Mouse (Mus musculus) forebrain, embryonic 14.5 days (tissue): ENCODE results near the gene Prkd2. TPM values are rescaled to one million over a fixed set of nuclear protein-coding genes. Genes with fewer than 3 reads are reported as not detected.
A peak's percentile ranks its signal among the peaks of the same experiment; 100 is the strongest.

Source experiments
- ATAC-seq: fragments of 200-750 bp; cut with Nextera tagmentation; 2 replicates; pipeline ENCODE4 v1.8.0; 2017; ENCODE audit warnings: mild to moderate bottlenecking, moderate library complexity
- DNase-seq: peaks from one replicate; pipeline ENCODE4 v3.0.0-alpha.2; 2015; ENCODE audit warnings: low spot score
- H3K27ac ChIP-seq: fragments of 300-500 bp; sonication (generic); 2 replicates; pipeline ENCODE4 v1.5.1; 2014; ENCODE audit warnings: low read depth, mild to moderate bottlenecking, control low read depth, low read length, moderate library complexity
- H3K27me3 ChIP-seq: fragments of 300-500 bp; sonication (generic); replicated peaks from 2 replicates; pipeline ENCODE4 v1.6.1; 2014; ENCODE audit warnings: low read length, control low read depth, mixed read lengths; ENCODE audit not compliant: control insufficient read depth, insufficient read depth
- H3K36me3 ChIP-seq: fragments of 300-500 bp; sonication (generic); 2 replicates; pipeline ENCODE4 v1.6.1; 2014; ENCODE audit warnings: low read length, control low read depth; ENCODE audit not compliant: control insufficient read depth, insufficient read depth
- H3K4me1 ChIP-seq: fragments of 300-500 bp; sonication (generic); 2 replicates; pipeline ENCODE4 v1.6.1; 2014; ENCODE audit warnings: antibody characterized with exemption, low read length, control low read depth; ENCODE audit not compliant: control insufficient read depth, insufficient read depth
- H3K4me2 ChIP-seq: fragments of 300-500 bp; sonication (generic); 2 replicates; pipeline ENCODE4 v1.6.1; 2014; ENCODE audit warnings: mild to moderate bottlenecking, control low read depth, low read length
- H3K4me3 ChIP-seq: fragments of 300-500 bp; sonication (generic); 2 replicates; pipeline ENCODE4 v1.5.1; 2014; ENCODE audit warnings: low read depth, low read length, control low read depth
- H3K9ac ChIP-seq: fragments of 300-500 bp; sonication (generic); 2 replicates; pipeline ENCODE4 v1.6.1; 2014; ENCODE audit warnings: mild to moderate bottlenecking, low read length, control low read depth, moderate library complexity
- H3K9me3 ChIP-seq: fragments of 300-500 bp; sonication (generic); replicated peaks from 2 replicates; pipeline ENCODE4 v1.6.1; 2016; ENCODE audit warnings: low read length, control low read depth, mixed read lengths; ENCODE audit not compliant: control insufficient read depth
- WGBS: fragments of 180-500 bp; shearing (Covaris S2); extraction: QIAGEN DNeasy Blood & Tissue Kit; methylation state at CpG from one replicate; pipeline ENCODE4 v1.1.7; 2014; 5-methylcytosine and 5-hydroxymethylcytosine counted together
- polyA plus RNA-seq: library from polyadenylated mRNA; unstranded; fragments of >200 nt; fragmentation: Nextera tagmentation; extraction: Ambion mirVana; gene quantifications from 2 replicates; pipeline ENCODE4 v1.2.1, GENCODE M21; 2014

Gene Prkd2
- polyA plus RNA-seq, 1 experiment from 2014 or later, result 4.5 TPM

GRCm38 (mm10) chr7:16820271-16820763, 22.4 kb upstream of the Prkd2 start:
- Histone ChIP-seq H3K4me1 (peaks cover 31% of the 10 kb centered on the region), H3K36me3 (peaks cover 28% of the 10 kb centered on the region), H3K9ac (no peak overlapping the region), H3K4me2 (no peak overlapping the region), H3K9me3 (no peaks in the 10 kb centered on the region), H3K27ac (no peak overlapping the region), H3K27me3 (no peaks in the 10 kb centered on the region), H3K4me3 (no peak overlapping the region)
- ATAC-seq (no peak), DNase-seq (no peak)
- 84% methylated on average over 5 of the region's 5 CpGs for WGBS

DNA sequence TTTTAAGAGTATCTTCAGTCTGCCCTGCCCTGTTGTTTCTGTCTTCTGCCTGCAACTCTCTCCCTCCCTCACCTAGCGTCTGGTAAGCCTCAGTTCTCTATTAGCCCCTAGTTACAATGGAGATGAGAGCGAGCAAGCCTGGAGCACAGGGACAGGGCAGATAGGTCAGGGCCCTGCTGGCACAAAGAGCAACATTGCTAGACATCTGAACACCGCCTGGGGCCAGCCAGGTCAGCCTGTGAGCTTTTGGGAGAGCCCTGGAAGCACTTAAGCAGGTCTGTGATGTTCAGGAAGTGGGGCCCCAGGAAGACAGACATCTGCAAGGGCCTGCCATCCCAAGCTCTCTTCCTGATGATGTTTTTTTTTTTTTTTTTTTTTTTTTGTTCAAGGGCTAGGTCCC, 21.6 kb upstream of the Prkd2 start:
- WGBS, result 58% methylated on average over 3 of the region's 3 CpGs
- Histone ChIP-seq H3K9ac (no peak overlapping the region), H3K4me3 (no peak overlapping the region), H3K4me1 (peaks cover 27% of the 10 kb centered on the region), H3K27ac (0 out of 2 replicates have a peak overlapping the region, but pooled peaks have one; percentile 9), H3K9me3 (no peaks in the 10 kb centered on the region), H3K4me2 (no peak overlapping the region), H3K36me3 (peaks cover 36% of the 10 kb centered on the region), H3K27me3 (no peaks in the 10 kb centered on the region)
- ATAC-seq, result no peak
- no peak for DNase-seq

DNA sequence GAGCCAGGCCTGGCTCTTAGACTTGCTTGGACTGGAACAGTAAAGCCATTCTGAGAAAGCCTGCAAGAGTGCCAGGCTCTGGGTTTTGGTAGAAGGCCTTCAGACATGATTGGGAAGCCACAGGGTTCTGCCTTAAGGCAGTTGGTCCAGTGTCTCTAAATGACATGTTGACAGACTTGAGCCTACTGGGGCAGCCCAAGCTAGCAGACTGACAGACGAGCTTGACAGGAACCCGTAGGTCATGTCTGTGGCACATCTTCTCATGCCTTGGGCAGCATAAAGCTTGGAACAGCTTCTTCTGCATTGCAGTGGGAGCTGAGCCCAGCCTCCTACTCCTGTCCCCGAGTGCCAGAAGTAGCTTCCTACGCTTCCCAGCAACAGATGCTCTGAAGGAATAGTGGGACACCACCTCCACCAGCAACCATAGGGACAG, 21.0 kb upstream of the Prkd2 start:
- no peak overlapping the region for H3K4me2 ChIP-seq
- H3K4me3 ChIP-seq, result no peak overlapping the region
- WGBS, result 84% methylated on average over 4 of the region's 4 CpGs
- H3K27me3 ChIP-seq, result no peaks in the 10 kb centered on the region
- ATAC-seq (no peak), DNase-seq (no peak)
- H3K9ac ChIP-seq, result no peak overlapping the region
- H3K9me3 ChIP-seq, result no peaks in the 10 kb centered on the region
- H3K27ac ChIP-seq, result no peak overlapping the region
- H3K4me1 ChIP-seq, result peaks cover 27% of the 10 kb centered on the region
- H3K36me3 ChIP-seq, result peaks cover 42% of the 10 kb centered on the region

DNA sequence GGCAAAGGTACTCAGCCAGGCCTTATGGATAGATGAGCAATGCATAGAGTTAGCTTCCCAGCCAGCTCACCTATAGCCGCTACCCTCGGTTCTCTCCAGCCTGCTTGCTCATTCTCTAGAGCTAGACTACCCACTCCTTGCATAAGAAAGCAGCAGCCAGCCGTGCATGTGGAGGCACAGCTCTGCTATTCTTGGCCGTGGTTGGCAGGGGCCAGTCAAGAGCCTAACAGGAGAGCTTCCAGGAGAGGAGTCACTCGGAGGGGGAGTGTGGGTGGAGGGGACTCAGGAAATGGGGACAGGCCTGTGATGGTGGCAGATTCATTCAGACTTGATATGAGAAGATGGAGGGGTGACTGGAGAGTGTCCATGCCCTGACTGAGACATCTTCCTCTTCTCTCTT, 19.0 kb upstream of the Prkd2 start:
- Histone ChIP-seq H3K9me3 (no peaks in the 10 kb centered on the region), H3K27me3 (no peaks in the 10 kb centered on the region), H3K9ac (no peak overlapping the region), H3K36me3 (peaks cover 63% of the 10 kb centered on the region), H3K4me3 (no peak overlapping the region), H3K4me1 (peaks cover 10% of the 10 kb centered on the region), H3K27ac (no peak overlapping the region), H3K4me2 (no peak overlapping the region)
- no peak for DNase-seq
- 74% methylated on average over 5 of the region's 5 CpGs for WGBS
- no peak for ATAC-seq

DNA sequence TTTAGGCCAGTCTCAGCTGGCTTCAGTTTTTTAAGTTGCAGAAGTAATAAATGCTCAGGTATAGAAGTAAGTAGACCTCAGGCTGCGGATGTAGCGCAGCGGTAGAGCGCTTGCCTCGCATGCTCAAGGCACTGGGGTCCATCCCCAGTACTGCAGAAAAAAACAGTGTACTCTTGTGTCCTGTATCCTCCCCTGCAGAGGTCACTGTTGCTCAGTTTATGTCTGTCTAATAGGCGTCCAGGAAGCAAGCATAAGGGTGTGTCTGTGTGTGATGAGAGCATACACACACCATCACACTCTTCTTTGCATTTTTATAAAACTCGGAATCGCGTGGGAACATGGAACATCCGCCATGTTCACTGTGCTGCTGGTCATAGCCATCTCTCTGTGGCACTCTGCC, 16.9 kb upstream of the Prkd2 start:
- WGBS, result 76% methylated on average over 10 of the region's 10 CpGs
- no peak for DNase-seq
- Histone ChIP-seq H3K9me3 (no peaks in the 10 kb centered on the region), H3K4me3 (no peak overlapping the region), H3K27me3 (no peaks in the 10 kb centered on the region), H3K4me1 (0 out of 2 replicates have a peak, but pooled peaks cover 3% of the 10 kb centered on the region), H3K9ac (no peak overlapping the region), H3K27ac (no peak overlapping the region), H3K36me3 (peaks cover 83% of the 10 kb centered on the region), H3K4me2 (no peak overlapping the region)
- no peak for ATAC-seq

DNA sequence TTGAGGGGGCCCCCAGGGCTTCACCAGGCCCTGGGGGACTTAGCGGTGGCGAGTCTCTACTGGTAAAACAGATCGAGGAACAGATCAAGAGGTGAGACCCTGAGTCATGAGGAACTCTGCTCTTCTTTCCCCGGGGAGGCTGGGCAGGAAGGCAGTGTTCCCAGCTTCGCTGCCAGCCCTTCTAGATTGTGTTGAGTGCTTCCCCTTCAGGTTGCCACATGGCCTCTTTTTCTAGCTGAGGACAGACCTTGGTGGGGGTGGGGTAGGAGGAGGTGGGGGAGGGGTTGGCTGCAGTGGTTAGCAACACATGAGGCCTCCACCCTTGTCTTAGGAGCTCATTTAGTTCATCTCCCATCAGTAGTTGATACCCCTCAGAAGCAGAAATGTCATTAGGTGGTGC, 16.1 kb upstream of the Prkd2 start:
- no peak overlapping the region for H3K4me3 ChIP-seq
- WGBS, result 95% methylated on average over 5 of the region's 5 CpGs
- no peak overlapping the region for H3K27ac ChIP-seq
- no peaks in the 10 kb centered on the region for H3K27me3 ChIP-seq
- no peak overlapping the region for H3K9ac ChIP-seq
- H3K4me1 ChIP-seq, result no peaks in the 10 kb centered on the region
- peaks cover 91% of the 10 kb centered on the region for H3K36me3 ChIP-seq
- ATAC-seq (no peak), DNase-seq (no peak)
- no peaks in the 10 kb centered on the region for H3K9me3 ChIP-seq
- H3K4me2 ChIP-seq, result no peak overlapping the region

DNA sequence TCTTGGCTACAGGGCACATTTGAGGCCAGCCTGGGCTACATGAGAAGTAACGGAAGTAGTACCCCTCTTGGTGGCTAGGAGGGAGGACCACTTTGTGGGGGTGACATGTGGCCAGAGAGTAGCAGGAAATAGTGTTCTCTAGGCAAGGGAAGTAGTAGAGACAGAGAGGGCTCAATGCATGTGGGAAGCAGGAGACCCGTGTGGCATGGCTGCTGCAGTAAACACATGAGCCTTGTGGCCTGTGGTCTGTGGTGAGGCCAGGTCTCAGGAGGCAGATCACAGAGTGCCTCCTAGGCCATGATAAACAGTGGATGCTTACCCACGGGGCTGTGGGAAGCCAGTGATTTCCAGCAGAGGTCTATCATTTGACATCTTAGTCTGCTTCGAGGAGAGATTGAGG, 15.4 kb upstream of the Prkd2 start:
- Histone ChIP-seq H3K27me3 (no peaks in the 10 kb centered on the region), H3K4me1 (no peaks in the 10 kb centered on the region), H3K27ac (no peak overlapping the region), H3K4me3 (no peak overlapping the region), H3K9me3 (no peaks in the 10 kb centered on the region), H3K36me3 (peaks cover 98% of the 10 kb centered on the region), H3K9ac (no peak overlapping the region), H3K4me2 (no peak overlapping the region)
- no peak for ATAC-seq
- WGBS, result 87% methylated on average over 4 of the region's 4 CpGs
- DNase-seq, result no peak

DNA sequence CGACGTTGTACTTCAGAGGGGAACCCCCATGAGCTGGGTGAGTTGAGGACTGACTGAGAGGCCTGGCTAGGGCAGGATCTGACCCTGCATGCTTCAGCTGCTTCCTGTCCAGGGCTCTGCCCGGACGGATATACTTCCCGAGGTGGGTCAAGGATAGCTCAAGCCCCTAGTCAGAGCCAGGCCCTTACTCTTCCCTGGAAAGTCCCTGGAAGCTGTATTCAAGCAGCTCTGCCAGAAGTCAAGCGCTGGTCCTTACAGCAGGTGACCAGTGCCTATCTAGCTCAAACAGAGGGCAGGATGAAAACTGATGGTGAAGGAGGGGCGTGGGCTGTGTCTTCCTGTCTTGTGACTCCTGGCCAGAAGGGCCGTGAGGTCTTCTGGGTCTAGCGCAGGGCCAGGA, 12.3 kb upstream of the Prkd2 start:
- Histone ChIP-seq H3K27me3 (no peaks in the 10 kb centered on the region), H3K9ac (no peak overlapping the region), H3K4me2 (no peak overlapping the region), H3K36me3 (peaks cover 100% of the 10 kb centered on the region), H3K4me3 (no peak overlapping the region), H3K27ac (no peak overlapping the region), H3K4me1 (no peaks in the 10 kb centered on the region), H3K9me3 (no peaks in the 10 kb centered on the region)
- 92% methylated on average over 9 of the region's 9 CpGs for WGBS
- no peak for ATAC-seq
- DNase-seq, result no peak

DNA sequence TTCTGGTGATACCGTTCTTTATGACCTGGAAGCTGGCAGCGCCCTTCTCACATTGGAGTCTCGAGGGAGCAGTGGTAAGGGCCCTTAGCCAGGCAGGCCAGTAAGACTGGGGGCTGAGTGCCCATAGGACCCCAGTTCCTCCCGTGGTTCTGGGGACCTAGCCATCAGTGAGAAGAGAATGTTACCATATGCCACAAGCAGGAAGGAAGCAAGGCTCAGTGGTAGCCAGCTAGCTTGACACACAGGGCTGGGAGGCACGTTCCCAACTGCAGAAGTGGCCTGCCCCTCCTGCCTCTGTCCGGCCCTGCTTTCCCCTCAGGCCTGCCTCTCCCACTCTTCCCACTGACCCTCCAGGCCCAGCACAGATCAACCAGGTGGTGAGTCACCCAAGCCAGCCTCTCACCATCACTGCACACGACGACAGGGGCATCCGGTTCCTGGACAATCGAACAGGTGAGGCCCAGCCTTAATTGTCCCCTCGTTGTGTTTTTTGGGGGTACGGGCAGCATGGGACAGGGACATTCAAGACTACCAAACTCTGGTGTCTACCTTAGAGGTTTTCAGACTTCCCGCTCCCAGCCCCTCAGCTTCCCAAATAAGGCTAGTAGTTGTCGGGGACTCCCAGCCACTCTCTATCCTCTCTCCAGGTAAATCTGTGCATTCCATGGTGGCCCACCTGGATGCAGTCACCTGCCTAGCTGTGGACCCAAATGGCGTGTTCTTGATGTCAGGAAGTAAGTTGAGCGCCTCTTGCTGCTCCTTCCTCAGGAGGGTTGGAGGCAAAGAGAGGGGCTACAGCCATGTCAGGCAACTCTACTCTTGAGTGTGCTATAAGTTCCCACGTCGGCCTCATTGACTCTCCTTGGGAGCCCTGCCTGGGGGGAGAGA, 4.5 kb upstream of the Prkd2 start:
- no peak overlapping the region for H3K4me2 ChIP-seq
- no peak for DNase-seq
- WGBS, result 93% methylated on average over 18 of the region's 18 CpGs

More for the DNA sequence above, 4.5 kb upstream of the Prkd2 start:
- no peak for ATAC-seq
- H3K4me1 ChIP-seq, result 0 out of 2 replicates have a peak, but pooled peaks cover 2% of the 10 kb centered on the region
- no peak overlapping the region for H3K27ac ChIP-seq
- H3K9me3 ChIP-seq, result no peaks in the 10 kb centered on the region
- H3K4me3 ChIP-seq, result no peak overlapping the region
- H3K9ac ChIP-seq, result no peak overlapping the region
- H3K36me3 ChIP-seq, result peaks cover 76% of the 10 kb centered on the region
- H3K27me3 ChIP-seq, result no peaks in the 10 kb centered on the region
